Mouse (Mus musculus) liver, embryonic 15.5 days (tissue): ENCODE measurements around the gene Foxa2. TPM values are rescaled to one million over a fixed set of nuclear protein-coding genes. Genes with fewer than 3 reads are reported as not detected.

Experiments
- ATAC-seq: fragments of 200-750 bp; cut with Nextera tagmentation; 2 replicates; pipeline ENCODE4 v1.8.0; 2017; ENCODE audit warnings: moderate number of reproducible peaks, mild to moderate bottlenecking, moderate library complexity; ENCODE audit not compliant: insufficient read depth
- H3K27ac ChIP-seq: fragments of 300-500 bp; sonication (generic); replicated peaks from 2 replicates; pipeline ENCODE4 v1.5.1; 2015; ENCODE audit warnings: mild to moderate bottlenecking, inconsistent platforms
- H3K27me3 ChIP-seq: fragments of 300-500 bp; sonication (generic); 2 replicates; pipeline ENCODE4 v1.6.1; 2015; ENCODE audit warnings: mild to moderate bottlenecking, inconsistent platforms
- H3K36me3 ChIP-seq: fragments of 300-500 bp; sonication (generic); replicated peaks from 2 replicates; pipeline ENCODE4 v1.6.1; 2015; ENCODE audit warnings: moderate library complexity, mild to moderate bottlenecking, inconsistent platforms
- H3K4me1 ChIP-seq: fragments of 300-500 bp; sonication (generic); replicated peaks from 2 replicates; pipeline ENCODE4 v1.6.1; 2015; ENCODE audit warnings: inconsistent platforms
- H3K4me2 ChIP-seq: fragments of 300-500 bp; sonication (generic); 2 replicates; pipeline ENCODE4 v1.6.1; 2015; ENCODE audit warnings: moderate library complexity, mild to moderate bottlenecking, inconsistent platforms
- H3K4me3 ChIP-seq: fragments of 300-500 bp; sonication (generic); replicated peaks from 2 replicates; pipeline ENCODE4 v1.5.1; 2015; ENCODE audit warnings: mild to moderate bottlenecking, inconsistent platforms
- H3K9ac ChIP-seq: fragments of 300-500 bp; sonication (generic); 2 replicates; pipeline ENCODE4 v1.6.1; 2015; ENCODE audit warnings: moderate library complexity, mild to moderate bottlenecking, inconsistent platforms
- H3K9me3 ChIP-seq: fragments of 300-500 bp; sonication (generic); replicated peaks from 2 replicates; pipeline ENCODE4 v1.6.1; 2016; ENCODE audit warnings: inconsistent platforms
- WGBS: fragments of 180-500 bp; shearing (Covaris S2); methylation state at CpG from one replicate; pipeline ENCODE4 v1.1.7; 2015; ENCODE audit warnings: mixed read lengths; ENCODE audit not compliant: insufficient replicate concordance; 5-methylcytosine and 5-hydroxymethylcytosine counted together
- polyA plus RNA-seq: library from polyadenylated mRNA; unstranded; fragments of >200 nt; fragmentation: Nextera tagmentation; extraction: Ambion mirVana; gene quantifications from 2 replicates; pipeline ENCODE4 v1.2.1, GENCODE M21; 2015

Gene Foxa2
- polyA plus RNA-seq, 1 experiment from 2014 or later, result 4.3 TPM

- peaks cover 15% of the 10 kb centered on the region for H3K27me3 ChIP-seq
- H3K27ac ChIP-seq, result peak overlapping the region; percentile 48; the same call in 1 of the 2 replicates
- no peaks in the 10 kb centered on the region for H3K9me3 ChIP-seq
- no peaks in the 10 kb centered on the region for H3K36me3 ChIP-seq
- ATAC-seq, result no peak
- H3K4me2 ChIP-seq, result 0 out of 2 replicates have a peak overlapping the region, but pooled peaks have one; percentile 18
- H3K4me1 ChIP-seq, result no peaks in the 10 kb centered on the region
- H3K9ac ChIP-seq, result no peak overlapping the region
- H3K4me3 ChIP-seq, result no peak overlapping the region
- WGBS, result 56% methylated on average over 9 of the region's 9 CpGs
Observed at GRCm38 (mm10) chr2:148024268-148024935, 22.4 kb downstream of the Foxa2 start.

DNA sequence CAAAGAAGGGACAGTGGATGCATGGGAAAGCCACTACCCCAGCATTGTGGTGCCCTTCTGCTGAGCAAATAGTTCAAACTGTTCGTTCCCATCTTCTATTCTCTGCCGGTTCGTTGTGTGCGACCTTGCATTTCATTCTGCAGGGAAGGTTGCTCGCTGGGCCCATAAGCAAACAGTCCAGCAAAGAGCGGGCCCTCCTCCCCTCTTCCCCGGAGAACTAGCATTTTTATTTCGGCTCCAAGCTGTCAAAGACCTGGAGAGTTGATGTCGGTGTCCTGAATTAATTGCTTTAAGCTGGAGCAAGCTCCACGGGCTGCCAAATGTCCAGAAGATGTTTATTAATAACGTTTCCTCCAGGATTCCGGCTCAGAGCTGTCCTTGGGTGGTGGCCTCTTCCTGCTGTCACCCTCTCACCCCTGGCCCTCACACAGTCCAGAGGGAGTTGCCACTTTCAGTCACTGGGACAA, 23.4 kb downstream of the Foxa2 start:
- no peak overlapping the region for H3K9ac ChIP-seq
- H3K27ac ChIP-seq, result no peak overlapping the region
- WGBS, result 17% methylated on average over 12 of the region's 12 CpGs
- H3K4me1 ChIP-seq, result no peaks in the 10 kb centered on the region
- no peak for ATAC-seq
- peaks cover 7% of the 10 kb centered on the region; the same call in 1 of the 2 replicates for H3K27me3 ChIP-seq
- 0 out of 2 replicates have a peak overlapping the region, but pooled peaks have one; percentile 10 for H3K4me2 ChIP-seq
- H3K9me3 ChIP-seq, result no peaks in the 10 kb centered on the region
- H3K36me3 ChIP-seq, result no peaks in the 10 kb centered on the region
- H3K4me3 ChIP-seq, result no peak overlapping the region

DNA sequence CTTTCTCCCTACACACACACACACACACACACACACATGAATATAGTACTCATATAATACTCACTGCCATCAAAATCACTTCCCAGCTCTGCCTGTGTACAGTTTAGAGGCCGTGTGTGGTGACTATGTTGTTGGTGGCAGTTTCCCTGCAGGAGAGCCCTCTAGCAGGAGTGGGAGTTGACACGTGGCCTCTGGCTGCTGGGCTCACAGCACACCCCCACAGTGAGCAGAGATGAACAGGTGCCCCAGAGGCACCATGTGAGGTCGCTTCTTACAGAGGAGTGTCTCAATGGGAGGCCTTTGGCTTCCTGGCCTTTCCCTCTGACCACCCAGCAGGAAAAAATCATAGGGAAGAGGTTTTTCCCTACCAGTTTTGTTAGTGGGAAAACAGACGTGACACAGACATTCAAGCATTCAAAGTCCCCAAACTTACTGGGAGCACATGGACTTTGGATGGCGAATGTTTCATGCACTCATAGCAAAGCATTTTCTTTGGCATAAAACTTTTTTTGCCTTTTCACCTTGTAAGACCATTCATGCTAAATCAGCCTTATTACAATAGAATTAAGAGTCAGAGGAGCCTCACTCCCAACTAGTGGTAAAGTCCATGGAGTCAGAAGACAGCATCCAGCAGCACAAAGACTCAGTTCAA, 24.7 kb downstream of the Foxa2 start:
- 26% methylated on average over 5 of the region's 5 CpGs for WGBS
- H3K36me3 ChIP-seq, result no peaks in the 10 kb centered on the region
- H3K27ac ChIP-seq, result no peak overlapping the region
- no peaks in the 10 kb centered on the region for H3K4me1 ChIP-seq
- H3K9me3 ChIP-seq, result no peaks in the 10 kb centered on the region
- H3K9ac ChIP-seq, result no peak overlapping the region
- H3K4me2 ChIP-seq, result no peak overlapping the region
- peak; percentile 27; the same call in 1 of the 2 replicates for ATAC-seq
- no peaks in the 10 kb centered on the region for H3K27me3 ChIP-seq
- H3K4me3 ChIP-seq, result no peak overlapping the region

- Histone ChIP-seq H3K27ac (no peak overlapping the region), H3K4me3 (no peak overlapping the region), H3K4me1 (no peaks in the 10 kb centered on the region), H3K9ac (no peak overlapping the region), H3K4me2 (no peak overlapping the region), H3K36me3 (no peaks in the 10 kb centered on the region), H3K9me3 (no peaks in the 10 kb centered on the region), H3K27me3 (no peaks in the 10 kb centered on the region)
- ATAC-seq, result no peak
- 40% methylated on average over 9 of the region's 9 CpGs for whole genome bisulfite sequencing
Observed at GRCm38 (mm10) chr2:148021016-148021415, 25.8 kb downstream of the Foxa2 start.

DNA sequence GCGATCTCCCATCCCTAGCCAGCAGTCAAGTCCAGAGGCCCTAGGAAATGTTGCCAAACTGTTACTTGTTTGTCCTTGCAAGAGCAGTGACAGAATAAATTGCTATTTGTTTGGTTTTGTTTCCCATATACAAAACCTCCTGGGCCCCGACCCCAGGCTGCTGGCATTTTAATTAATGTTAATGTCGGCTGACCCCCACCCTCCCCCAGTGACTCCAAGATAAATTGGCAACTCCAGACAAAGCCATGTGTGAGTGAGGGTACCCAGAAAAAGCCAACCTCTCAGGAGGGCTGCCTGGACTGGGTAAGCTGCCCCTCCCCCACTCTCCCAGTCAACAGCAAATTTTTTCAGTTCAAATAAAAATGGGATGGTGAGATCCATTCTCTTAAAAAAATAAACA, 26.6 kb downstream of the Foxa2 start:
- Histone ChIP-seq H3K4me2 (no peak overlapping the region), H3K9me3 (no peaks in the 10 kb centered on the region), H3K27me3 (no peaks in the 10 kb centered on the region), H3K36me3 (no peaks in the 10 kb centered on the region), H3K4me3 (no peak overlapping the region), H3K9ac (no peak overlapping the region), H3K4me1 (no peaks in the 10 kb centered on the region), H3K27ac (no peak overlapping the region)
- ATAC-seq, result no peak
- WGBS, result 31% methylated on average over 3 of the region's 3 CpGs

GRCm38 (mm10) chr2:148017782-148018690, 28.7 kb downstream of the Foxa2 start:
- H3K4me2 ChIP-seq, result no peak overlapping the region
- ATAC-seq, result no peak
- no peak overlapping the region for H3K9ac ChIP-seq
- H3K27me3 ChIP-seq, result no peaks in the 10 kb centered on the region
- H3K27ac ChIP-seq, result no peak overlapping the region
- no peaks in the 10 kb centered on the region for H3K36me3 ChIP-seq
- WGBS, result 56% methylated on average over 8 of the region's 8 CpGs
- H3K4me1 ChIP-seq, result peaks cover 4% of the 10 kb centered on the region
- H3K9me3 ChIP-seq, result no peaks in the 10 kb centered on the region
- H3K4me3 ChIP-seq, result no peak overlapping the region

- H3K27me3 ChIP-seq, result no peaks in the 10 kb centered on the region
- 33% methylated on average over 3 of the region's 3 CpGs for WGBS
- H3K36me3 ChIP-seq, result no peaks in the 10 kb centered on the region
- H3K4me3 ChIP-seq, result no peak overlapping the region
- H3K4me2 ChIP-seq, result no peak overlapping the region
- ATAC-seq, result no peak
- H3K4me1 ChIP-seq, result peaks cover 4% of the 10 kb centered on the region
- H3K27ac ChIP-seq, result no peak overlapping the region; the same call in 1 of the 2 replicates
- H3K9me3 ChIP-seq, result no peaks in the 10 kb centered on the region
- no peak overlapping the region for H3K9ac ChIP-seq
Observed at GRCm38 (mm10) chr2:148013382-148013781, 33.4 kb downstream of the Foxa2 start.

DNA sequence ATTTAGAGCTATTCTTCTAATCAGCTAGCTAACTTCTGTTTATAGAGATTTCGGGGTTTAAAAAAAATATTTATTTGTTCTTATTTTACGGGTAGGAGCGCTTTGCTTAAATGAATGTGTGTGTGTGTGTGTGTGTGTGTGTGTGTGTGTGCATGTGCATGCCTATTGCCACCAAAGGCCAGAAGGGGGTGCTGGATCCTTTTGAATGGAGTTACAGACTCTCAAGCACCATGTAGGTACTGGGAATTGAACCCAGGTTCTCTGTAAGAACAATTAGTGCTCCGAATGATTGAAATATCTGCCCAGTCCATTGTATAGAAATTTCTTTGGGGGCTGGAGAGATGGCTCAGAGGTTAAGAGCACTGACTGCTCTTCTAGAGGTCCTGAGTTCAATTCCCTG, 37.7 kb downstream of the Foxa2 start:
- H3K27ac ChIP-seq, result no peak overlapping the region
- H3K4me1 ChIP-seq, result peaks cover 4% of the 10 kb centered on the region
- H3K27me3 ChIP-seq, result no peaks in the 10 kb centered on the region
- no peak for ATAC-seq
- no peaks in the 10 kb centered on the region for H3K9me3 ChIP-seq
- H3K4me2 ChIP-seq, result no peak overlapping the region
- H3K4me3 ChIP-seq, result no peak overlapping the region
- WGBS, result 66% methylated on average over 4 of the region's 4 CpGs
- H3K36me3 ChIP-seq, result no peaks in the 10 kb centered on the region
- H3K9ac ChIP-seq, result no peak overlapping the region

- 36% methylated on average over 7 of the region's 7 CpGs for WGBS
- no peaks in the 10 kb centered on the region for H3K4me1 ChIP-seq
- H3K9ac ChIP-seq, result no peak overlapping the region
- no peak overlapping the region for H3K4me2 ChIP-seq
- no peak overlapping the region for H3K4me3 ChIP-seq
- ATAC-seq, result no peak
- H3K27me3 ChIP-seq, result no peaks in the 10 kb centered on the region
- no peak overlapping the region for H3K27ac ChIP-seq
- H3K36me3 ChIP-seq, result no peaks in the 10 kb centered on the region
- no peaks in the 10 kb centered on the region for H3K9me3 ChIP-seq
Observed at GRCm38 (mm10) chr2:148004554-148005521, 41.9 kb downstream of the Foxa2 start.

- no peaks in the 10 kb centered on the region for H3K27me3 ChIP-seq
- H3K4me1 ChIP-seq, result no peaks in the 10 kb centered on the region
- no peak overlapping the region for H3K4me3 ChIP-seq
- H3K36me3 ChIP-seq, result no peaks in the 10 kb centered on the region
- H3K27ac ChIP-seq, result no peak overlapping the region
- H3K9ac ChIP-seq, result no peak overlapping the region
- no peak for ATAC-seq
- WGBS, result 60% methylated on average over 3 of the region's 3 CpGs
- no peak overlapping the region for H3K4me2 ChIP-seq
- H3K9me3 ChIP-seq, result no peaks in the 10 kb centered on the region
Observed at GRCm38 (mm10) chr2:148003511-148003910, 43.3 kb downstream of the Foxa2 start.
